Mouse (Mus musculus) cerebellum, adult 2 months (tissue): ENCODE results near the gene Capn1.

Experiments used
- CTCF ChIP-seq: fragments of 200-500 bp; IDR thresholded peaks from 2 replicates; pipeline ENCODE4 v1.5.1; 2011; ENCODE audit warnings: low read depth, mild to moderate bottlenecking, control low read depth, low read length, moderate library complexity, borderline replicate concordance; ENCODE audit not compliant: insufficient read depth
- POLR2A ChIP-seq: fragments of 200-500 bp; IDR thresholded peaks from 2 replicates; pipeline ENCODE4 v1.6.1; 2011; ENCODE audit warnings: low read length, control low read depth, borderline replicate concordance; ENCODE audit not compliant: insufficient read depth

DNA sequence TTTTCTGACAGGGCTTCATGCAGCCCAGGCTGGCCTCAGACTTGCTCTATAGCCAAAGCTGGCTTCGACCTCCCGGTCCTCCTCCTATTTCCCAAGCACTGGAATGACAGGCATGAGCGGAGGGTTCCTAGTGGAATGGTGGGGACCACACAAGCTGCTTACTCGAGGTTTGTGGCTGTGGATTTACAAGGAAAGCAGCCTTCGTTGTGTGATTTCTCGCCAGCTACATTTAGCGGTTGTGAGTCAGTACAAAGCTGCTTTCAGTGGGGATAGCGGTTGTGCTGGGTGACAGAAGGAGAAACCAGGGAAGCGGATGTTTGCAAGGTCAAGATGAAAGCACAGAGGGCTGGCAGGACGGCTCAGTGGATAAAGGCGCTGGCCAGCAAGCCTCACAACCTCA lies 10.2 kb downstream of the Capn1 start:
- TF ChIP-seq POLR2A (no peak), CTCF (no peak)
